ENCODE assay signal across 18 mouse cellular contexts in the genomic region with DNA sequence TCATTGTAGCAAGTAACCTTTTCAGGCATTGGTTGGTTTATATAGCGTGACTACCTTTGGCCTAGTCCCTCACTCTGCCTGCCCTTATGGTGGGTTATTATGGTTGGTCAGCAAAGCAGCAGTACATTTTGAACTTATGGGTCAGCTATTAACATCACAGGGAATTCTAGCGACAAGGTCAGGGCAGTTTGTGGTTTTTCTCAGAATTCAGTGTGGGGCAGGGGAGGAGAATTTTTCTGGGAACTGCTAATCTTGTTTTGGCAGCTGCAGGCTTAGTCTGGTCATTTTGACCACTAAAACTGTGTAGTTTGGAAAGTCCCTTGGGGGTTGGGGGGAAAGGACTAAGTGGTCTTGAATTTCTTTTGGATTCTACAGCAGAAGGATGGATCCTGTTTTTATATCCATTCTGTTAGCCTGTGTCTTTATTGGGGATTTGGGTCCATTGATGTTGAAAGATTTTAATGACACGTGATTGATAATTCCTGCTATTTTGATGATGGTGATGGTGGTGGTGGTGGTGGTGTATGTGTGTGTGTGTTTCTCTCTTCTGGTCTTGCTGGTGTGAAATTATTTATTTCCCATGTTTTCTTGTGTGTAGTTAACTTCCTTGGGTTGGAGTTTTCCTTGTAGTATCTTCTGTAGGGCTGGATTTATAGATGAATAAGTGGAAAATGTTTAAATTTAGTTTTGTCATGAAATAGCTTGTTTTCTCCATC. TPM values are rescaled to one million over a fixed set of nuclear protein-coding genes. Genes with fewer than 3 reads are reported as not detected.
DNase-seq lines count a peak whose midpoint lies in the region; ATAC-seq and TF ChIP-seq lines count a peak whose summit lies in the region.
"Had no signal": no experiment of that assay in that cellular context is flagged by ENCODE, and none has a peak within 500 bp of the region (broad histone marks: within the 10 kb centered on the region; RNA-seq: fewer than 3 reads in every experiment).

No protein-coding gene starts in this region.

- no peak overlapping the region for H3K4me3 ChIP-seq in forebrain, embryonic 10.5 days
- H3K4me3 ChIP-seq in forebrain, embryonic 15.5 days: no peak overlapping the region
- peak overlapping the region; percentile 62 for H3K4me3 ChIP-seq in megakaryocyte, embryonic 14.5 days (replicated peaks)
- no peak overlapping the region for H3K4me3 ChIP-seq in liver, adult 2 months (ENCODE audit: insufficient read depth, low read depth, low read length)
- H3K4me3 ChIP-seq: embryonic facial prominence, embryonic 13.5 days had no signal

- no peaks in the 10 kb centered on the region for H3K27me3 ChIP-seq in forebrain, embryonic 10.5 days (ENCODE audit: poor library complexity, severe bottlenecking)
- no peaks in the 10 kb centered on the region for H3K27me3 ChIP-seq in forebrain, embryonic 15.5 days
- H3K27me3 ChIP-seq in megakaryocyte, embryonic 14.5 days (replicated peaks): no peaks in the 10 kb centered on the region
- no peaks in the 10 kb centered on the region for H3K27me3 ChIP-seq in liver, adult 2 months (ENCODE audit: control insufficient read depth, insufficient read depth, low read length)
- H3K27me3 ChIP-seq: embryonic facial prominence, embryonic 13.5 days had no signal

- no peak for DNase-seq in forebrain, embryonic 10.5 days (ENCODE audit: extremely low spot score, low spot score)
- peak; percentile 20 for DNase-seq in liver, adult 2 months (ENCODE audit: extremely low read depth, low read depth, low spot score)
- peak; percentile 63 for DNase-seq in yolk sac, embryonic 10.5 days (ENCODE audit: low spot score)
- no peak for DNase-seq in adrenal gland, adult 8-10 months
- DNase-seq in right cerebral cortex, adult 18-20 months: no peak
- DNase-seq: adrenal gland, postnatal 25 days; B cell, adult 2 months; cerebellum, postnatal 25 days; left cerebral cortex, postnatal 4 days; retina, postnatal 1 day; thymus, adult 2 months had no signal

- 0 out of 2 replicates have a peak overlapping the region, but pooled peaks have one; percentile 4 for H3K27ac ChIP-seq in forebrain, embryonic 10.5 days
- no peak overlapping the region for H3K27ac ChIP-seq in forebrain, embryonic 15.5 days (replicated peaks)
- no peak overlapping the region for H3K27ac ChIP-seq in liver, adult 2 months (replicated peaks; ENCODE audit: insufficient read depth, low read depth, low read length)
- H3K27ac ChIP-seq: embryonic facial prominence, embryonic 13.5 days; kidney, postnatal 0 days had no signal

- H3K79me2 ChIP-seq in liver, adult 2 months (ENCODE audit: control insufficient read depth, insufficient read depth, low read length): no peaks in the 10 kb centered on the region; the same call in 1 of the 2 replicates

- no peak overlapping the region for H3K4me2 ChIP-seq in forebrain, embryonic 15.5 days (replicated peaks)
- H3K4me2 ChIP-seq: embryonic facial prominence, embryonic 13.5 days had no signal

- H3K36me3 ChIP-seq in forebrain, embryonic 10.5 days (replicated peaks): peaks cover 97% of the 10 kb centered on the region
- H3K36me3 ChIP-seq in forebrain, embryonic 15.5 days: peaks cover 56% of the 10 kb centered on the region
- peaks cover 69% of the 10 kb centered on the region for H3K36me3 ChIP-seq in megakaryocyte, embryonic 14.5 days (replicated peaks; ENCODE audit: low read length)
- peaks cover 25% of the 10 kb centered on the region for H3K36me3 ChIP-seq in liver, adult 2 months (ENCODE audit: control insufficient read depth, insufficient read depth, low read length)

- H3K9me3 ChIP-seq in forebrain, embryonic 10.5 days: no peaks in the 10 kb centered on the region
- no peaks in the 10 kb centered on the region for H3K9me3 ChIP-seq in forebrain, embryonic 15.5 days
- 0 out of 2 replicates have a peak, but pooled peaks cover 4% of the 10 kb centered on the region for H3K9me3 ChIP-seq in megakaryocyte, embryonic 14.5 days
- H3K9me3 ChIP-seq: embryonic facial prominence, embryonic 13.5 days had no signal

- no peak for ATAC-seq in forebrain, embryonic 15.5 days (replicated peaks)
- ATAC-seq in megakaryocyte, adult 5-6 weeks (ENCODE audit: poor library complexity, severe bottlenecking): no peak
- ATAC-seq: forebrain, embryonic 14.5 days; lung, postnatal 0 days had no signal

- no peak for TF ChIP-seq POLR2A in liver, adult 2 months (IDR thresholded peaks at IDR 0.05; ENCODE audit: extremely low read depth, insufficient read depth, low read length)

- no peak overlapping the region for H3K9ac ChIP-seq in forebrain, embryonic 15.5 days (replicated peaks)
- H3K9ac ChIP-seq in liver, adult 2 months (ENCODE audit: low read depth, low read length): no peak overlapping the region
- H3K9ac ChIP-seq: embryonic facial prominence, embryonic 13.5 days had no signal

- 94% methylated on average over 3 of the region's 3 CpGs for WGBS in forebrain, embryonic 10.5 days
- 96% methylated on average over 3 of the region's 3 CpGs for WGBS in forebrain, embryonic 15.5 days
- 64% methylated on average over 3 of the region's 3 CpGs for WGBS in liver, adult 2 months

- no peaks in the 10 kb centered on the region for H3K4me1 ChIP-seq in forebrain, embryonic 10.5 days
- H3K4me1 ChIP-seq in forebrain, embryonic 15.5 days: no peaks in the 10 kb centered on the region
- peaks cover 51% of the 10 kb centered on the region for H3K4me1 ChIP-seq in megakaryocyte, embryonic 14.5 days
- peaks cover 3% of the 10 kb centered on the region for H3K4me1 ChIP-seq in liver, adult 2 months (ENCODE audit: control insufficient read depth, insufficient read depth, low read length)
- H3K4me1 ChIP-seq: embryonic facial prominence, embryonic 13.5 days had no signal

- TF ChIP-seq CTCF in liver, adult 2 months (IDR thresholded peaks at IDR 0.05; ENCODE audit: low read depth, low read length): no peak

RNA-seq across cellular contexts. Expression of gene Smim4, which starts 49.3 kb away (rescaled TPM):
- 58.3 and 58.8 TPM in 2 replicates for polyA plus RNA-seq in forebrain, embryonic 10.5 days (2016; fragmentation: Nextera tagmentation; extraction: Ambion mirVana)
- polyA plus RNA-seq in forebrain, embryonic 15.5 days (2015; fragmentation: Nextera tagmentation; extraction: Ambion mirVana): 66.1 and 74.5 TPM in 2 replicates
- 75.6 and 108 TPM in 2 replicates for polyA plus RNA-seq in megakaryocyte, embryonic 14.5 days (2012; ENCODE audit: insufficient read depth, low replicate concordance)
- 65.2 and 73.3 TPM in 2 replicates for total RNA-seq in megakaryocyte, adult 5-6 weeks (2015)
- total RNA-seq in megakaryocyte, adult 5-6 weeks (2017): 34.8 and 42.5 TPM in 2 replicates
- total RNA-seq in liver, adult 2 months (2014; rRNA removed): 30.9 and 35.3 TPM in 2 replicates
- polyA plus RNA-seq in liver, adult 2 months (2012; rRNA removed): 63.8 and 65.1 TPM in 2 replicates
- total RNA-seq in adrenal gland, adult 8-10 months (2022): 100 to 1,000 TPM in 1 of 4 experiments, 10 to 100 TPM in 3; 67.6 to 109 (median 75.0) TPM

RNA-seq across cellular contexts. Expression of gene Nt5dc2, which starts 51.4 kb away (rescaled TPM):
- 558 and 609 TPM in 2 replicates for polyA plus RNA-seq in forebrain, embryonic 10.5 days (2016; fragmentation: Nextera tagmentation; extraction: Ambion mirVana)
- 223 and 240 TPM in 2 replicates for polyA plus RNA-seq in forebrain, embryonic 15.5 days (2015; fragmentation: Nextera tagmentation; extraction: Ambion mirVana)
- 31.4 and 70.8 TPM in 2 replicates for polyA plus RNA-seq in megakaryocyte, embryonic 14.5 days (2012; ENCODE audit: insufficient read depth, low replicate concordance)
- total RNA-seq in megakaryocyte, adult 5-6 weeks (2015): 20.6 and 21.0 TPM in 2 replicates
- total RNA-seq in megakaryocyte, adult 5-6 weeks (2017): 24.1 and 29.0 TPM in 2 replicates
- total RNA-seq in liver, adult 2 months (2014; rRNA removed): 3.0 and 6.0 TPM in 2 replicates
- 14.8 and 17.5 TPM in 2 replicates for polyA plus RNA-seq in liver, adult 2 months (2012; rRNA removed)
- 10 to 100 TPM; 25.6 to 41.4 (median 36.6) TPM for total RNA-seq in adrenal gland, adult 8-10 months (2022)

Comparison
In these comparisons a context has a peak if more than half of its experiments do, and no peak if none do; other contexts are left out.
1. DNase-seq: peak in liver, adult 2 months (single experiment) and yolk sac, embryonic 10.5 days (single experiment); none in forebrain, embryonic 10.5 days (single experiment), adrenal gland, adult 8-10 months (single experiment) and right cerebral cortex, adult 18-20 months (single experiment).